Mouse (Mus musculus): ENCODE measurements at regions not wholly inside any gene's neighbourhood (a gene's known extent, or its start where the extent isn't known, plus 50 kb on each side); places are given as distances from the start of the nearest gene placed in this dataset.

DNA sequence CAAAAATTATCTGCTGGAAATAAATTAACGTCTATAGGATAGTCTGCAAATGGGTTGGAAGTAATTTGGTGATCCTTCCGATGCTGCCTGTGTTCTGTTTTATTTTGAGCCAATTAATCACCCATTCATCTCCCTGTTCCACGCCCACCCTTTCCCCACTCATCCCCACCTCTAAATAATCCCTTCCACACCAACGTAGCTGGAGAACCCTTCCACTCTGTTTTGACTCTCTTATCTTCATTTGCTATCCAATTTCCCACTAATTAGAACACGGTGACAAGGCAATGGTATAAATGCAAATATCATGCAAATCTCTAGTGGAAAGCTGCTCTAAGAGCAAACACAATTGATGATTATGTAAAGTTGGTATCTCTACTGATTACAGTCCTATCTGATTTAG is 399.3 kb upstream of the Tenm3 start:
- TF ChIP-seq POLR2A (IDR thresholded peaks at IDR 0.05; ENCODE audit: insufficient read depth, low read length) (no peak), CTCF (IDR thresholded peaks at IDR 0.05; ENCODE audit: low read depth, low read length) (no peak), EP300 (IDR thresholded peaks at IDR 0.05; ENCODE audit: insufficient read depth, low read depth, low read length) (no peak)
